Mouse (Mus musculus) hindbrain, embryonic 10.5 days (tissue): ENCODE measurements around the gene Slc38a10. TPM values are rescaled to one million over a fixed set of nuclear protein-coding genes. Genes with fewer than 3 reads are reported as not detected.

Experiments
- DNase-seq: peaks from one replicate; pipeline ENCODE4 v3.0.0-alpha.2; 2017; ENCODE audit warnings: low spot score
- H3K27ac ChIP-seq: fragments of 300-500 bp; sonication (generic); 2 replicates; pipeline ENCODE4 v1.5.1; 2016; ENCODE audit warnings: mild to moderate bottlenecking, moderate library complexity
- H3K27me3 ChIP-seq: fragments of 300-500 bp; sonication (generic); 2 replicates; pipeline ENCODE4 v1.6.1; 2016; ENCODE audit warnings: mild to moderate bottlenecking; ENCODE audit not compliant: poor library complexity, insufficient read depth, severe bottlenecking
- H3K36me3 ChIP-seq: fragments of 300-500 bp; sonication (generic); 2 replicates; pipeline ENCODE4 v1.6.1; 2016; ENCODE audit warnings: mild to moderate bottlenecking, moderate library complexity
- H3K4me1 ChIP-seq: fragments of 300-500 bp; sonication (generic); replicated peaks from 2 replicates; pipeline ENCODE4 v1.6.1; 2016; ENCODE audit warnings: mild to moderate bottlenecking
- H3K4me3 ChIP-seq: fragments of 300-500 bp; sonication (generic); 2 replicates; pipeline ENCODE4 v1.5.1; 2016; ENCODE audit warnings: mild to moderate bottlenecking, moderate library complexity
- H3K9me3 ChIP-seq: fragments of 300-500 bp; sonication (generic); 2 replicates; pipeline ENCODE4 v1.6.1; 2016; ENCODE audit warnings: mild to moderate bottlenecking, moderate library complexity
- WGBS: fragments of 180-500 bp; shearing (Covaris S2); methylation state at CpG from one replicate; pipeline ENCODE4 v1.1.7; 2016; 5-methylcytosine and 5-hydroxymethylcytosine counted together
- polyA plus RNA-seq: library from polyadenylated mRNA; unstranded; fragments of >200 nt; fragmentation: Nextera tagmentation; extraction: Ambion mirVana; gene quantifications from 2 replicates; pipeline ENCODE4 v1.2.1, GENCODE M21; 2016

The Slc38a10 gene
- polyA plus RNA-seq, 1 experiment from 2014 or later = 114 TPM

- Histone ChIP-seq H3K27me3 (no peaks in the 10 kb centered on the region), H3K4me3 (no peak overlapping the region), H3K27ac (no peak overlapping the region), H3K36me3 (peaks cover 60% of the 10 kb centered on the region), H3K4me1 (peaks cover 27% of the 10 kb centered on the region), H3K9me3 (no peaks in the 10 kb centered on the region)
- no peak for DNase-seq
- WGBS = 94% methylated on average over 3 of the region's 3 CpGs
These were observed 47.6 kb downstream of the Slc38a10 start for GRCm38 (mm10) chr11:120103431-120103997.

GRCm38 (mm10) chr11:120101036-120101435 lies 50.1 kb downstream of the Slc38a10 start:
- Histone ChIP-seq H3K27ac (0 out of 2 replicates have a peak overlapping the region, but pooled peaks have one; percentile 53), H3K4me3 (peak overlapping the region; percentile 16; the same call in 1 of the 2 replicates)
- WGBS = 14% methylated on average over 3 of the region's 3 CpGs

GRCm38 (mm10) chr11:120098588-120099511 lies 52.3 kb downstream of the Slc38a10 start, which contains the start of the genes Tepsin and Ndufaf8:
TSS of gene Tepsin (minus strand) at chr11:120098731.
TSS of gene Ndufaf8 (plus strand) at chr11:120098928.
- peak within 1 kb of the TSS; percentile 92 for H3K4me3 ChIP-seq
- WGBS = under 1% methylated on average over 77 of the region's 77 CpGs
- H3K4me1 ChIP-seq = peaks cover 42% of the 10 kb centered on the region
- no peaks in the 10 kb centered on the region for H3K9me3 ChIP-seq
- peak; percentile 100 for DNase-seq
- no peaks in the 10 kb centered on the region for H3K27me3 ChIP-seq
- H3K36me3 ChIP-seq = peaks cover 46% of the 10 kb centered on the region
- peak within 1 kb of the TSS; percentile 90 for H3K27ac ChIP-seq

More at GRCm38 (mm10) chr11:120101036-120101435, 50.1 kb downstream of the Slc38a10 start:
- H3K27me3 ChIP-seq = no peaks in the 10 kb centered on the region
- no peaks in the 10 kb centered on the region for H3K9me3 ChIP-seq
- DNase-seq = peak; percentile 76
- peaks cover 45% of the 10 kb centered on the region for H3K4me1 ChIP-seq
- peaks cover 46% of the 10 kb centered on the region for H3K36me3 ChIP-seq

- Histone ChIP-seq H3K9me3 (no peaks in the 10 kb centered on the region), H3K4me1 (peaks cover 15% of the 10 kb centered on the region), H3K27ac (no peak overlapping the region), H3K4me3 (no peak overlapping the region), H3K27me3 (no peaks in the 10 kb centered on the region), H3K36me3 (peaks cover 68% of the 10 kb centered on the region)
- no peak for DNase-seq
- WGBS = 80% methylated on average over 23 of the region's 23 CpGs
These were observed 58.1 kb downstream of the Slc38a10 start for GRCm38 (mm10) chr11:120092817-120093591.

- no peak for DNase-seq
- Histone ChIP-seq H3K27ac (no peak overlapping the region), H3K4me1 (peaks cover 17% of the 10 kb centered on the region), H3K9me3 (no peaks in the 10 kb centered on the region), H3K36me3 (peaks cover 54% of the 10 kb centered on the region), H3K4me3 (0 out of 2 replicates have a peak overlapping the region, but pooled peaks have one; percentile 13), H3K27me3 (no peaks in the 10 kb centered on the region)
- 90% methylated on average over 4 of the region's 4 CpGs for WGBS
These were observed 60.5 kb downstream of the Slc38a10 start for GRCm38 (mm10) chr11:120090661-120091060.

- peak; percentile 98 for DNase-seq
- H3K4me1 ChIP-seq = peaks cover 39% of the 10 kb centered on the region
- no peaks in the 10 kb centered on the region for H3K9me3 ChIP-seq
- H3K27ac ChIP-seq = peak within 1 kb of the TSS; percentile 95
- peaks cover 38% of the 10 kb centered on the region for H3K36me3 ChIP-seq
- H3K4me3 ChIP-seq = peak within 1 kb of the TSS; percentile 79
- WGBS = under 1% methylated on average over 42 of the region's 42 CpGs
- no peaks in the 10 kb centered on the region for H3K27me3 ChIP-seq
These were observed 64.4 kb downstream of the Slc38a10 start, which contains the start of gene Cep131 for GRCm38 (mm10) chr11:120086702-120087152. TSS of gene Cep131 (minus strand) at chr11:120086827.

GRCm38 (mm10) chr11:120085891-120086627 lies 65.1 kb downstream of the Slc38a10 start:
- no peak for DNase-seq
- H3K27ac ChIP-seq = peak overlapping the region; percentile 95
- no peaks in the 10 kb centered on the region for H3K9me3 ChIP-seq
- 1% methylated on average over 25 of the region's 25 CpGs for WGBS
- H3K4me1 ChIP-seq = peaks cover 39% of the 10 kb centered on the region
- H3K4me3 ChIP-seq = peak overlapping the region; percentile 79
- H3K36me3 ChIP-seq = peaks cover 38% of the 10 kb centered on the region
- no peaks in the 10 kb centered on the region for H3K27me3 ChIP-seq

- H3K36me3 ChIP-seq = peaks cover 88% of the 10 kb centered on the region
- H3K27ac ChIP-seq = no peak overlapping the region
- no peaks in the 10 kb centered on the region for H3K9me3 ChIP-seq
- WGBS = 94% methylated on average over 6 of the region's 6 CpGs
- no peak for DNase-seq
- no peaks in the 10 kb centered on the region for H3K27me3 ChIP-seq
- H3K4me3 ChIP-seq = no peak overlapping the region
- peaks cover 22% of the 10 kb centered on the region for H3K4me1 ChIP-seq
These were observed 70.9 kb downstream of the Slc38a10 start for GRCm38 (mm10) chr11:120080282-120080681.

GRCm38 (mm10) chr11:120076191-120076590 lies 75.0 kb downstream of the Slc38a10 start:
- WGBS = 87% methylated on average over 3 of the region's 3 CpGs
- peaks cover 34% of the 10 kb centered on the region for H3K27me3 ChIP-seq
- H3K4me3 ChIP-seq = no peak overlapping the region
- DNase-seq = no peak
- peaks cover 13% of the 10 kb centered on the region for H3K4me1 ChIP-seq
- no peaks in the 10 kb centered on the region for H3K9me3 ChIP-seq
- H3K27ac ChIP-seq = no peak overlapping the region
- peaks cover 100% of the 10 kb centered on the region for H3K36me3 ChIP-seq

GRCm38 (mm10) chr11:120072986-120073647 lies 78.0 kb downstream of the Slc38a10 start:
- H3K36me3 ChIP-seq = peaks cover 98% of the 10 kb centered on the region
- H3K27ac ChIP-seq = peak overlapping the region; percentile 13; the same call in 1 of the 2 replicates
- DNase-seq = no peak
- 94% methylated on average over 9 of the region's 9 CpGs for WGBS
- H3K4me1 ChIP-seq = peaks cover 40% of the 10 kb centered on the region
- H3K27me3 ChIP-seq = peaks cover 63% of the 10 kb centered on the region
- no peak overlapping the region for H3K4me3 ChIP-seq
- H3K9me3 ChIP-seq = no peaks in the 10 kb centered on the region

GRCm38 (mm10) chr11:120071731-120072320 lies 79.3 kb downstream of the Slc38a10 start:
- Histone ChIP-seq H3K36me3 (peaks cover 98% of the 10 kb centered on the region), H3K27ac (peak overlapping the region; percentile 18; the same call in 1 of the 2 replicates), H3K4me1 (peaks cover 50% of the 10 kb centered on the region), H3K4me3 (no peak overlapping the region), H3K9me3 (no peaks in the 10 kb centered on the region), H3K27me3 (peaks cover 73% of the 10 kb centered on the region)
- no peak for DNase-seq
- 68% methylated on average over 7 of the region's 7 CpGs for WGBS
